Mouse (Mus musculus): ENCODE measurements around the gene Usp45. TPM values are rescaled to one million over a fixed set of nuclear protein-coding genes. Genes with fewer than 3 reads are reported as not detected.
"Not testable (repeated sequence)": the region's sequence is repeated elsewhere in the genome, so short reads cannot be mapped to it uniquely, and the experiment has no call there.

Usp45 gene
- 10 to 100 TPM; 12.2 to 13.4 TPM for total RNA-seq (2021)
- long read RNA-seq, experiment 1, partial matches to known transcripts, result 0 of 2 reads
- long read RNA-seq, experiment 1, other reads (novel, unspliced or antisense), result 2 of 2 reads
- long read RNA-seq, experiment 2, full-length matches to known transcripts, result 1 of 2 reads
- long read RNA-seq, experiment 2, partial matches to known transcripts, result 0 of 2 reads
- long read RNA-seq, experiment 2, other reads (novel, unspliced or antisense), result 1 of 2 reads

- peak; percentile 72 for DNase-seq
- intact Hi-C loops (cut with DNase I; ENCODE audit: low total_unique reads), result no loop called here
Observed at GRCm38 (mm10) chr4:21766863-21767304, at the start of gene Usp45, which contains the start of gene Tstd3. Gene Usp45, plus strand, starts transcription at chr4:21767156. Gene Tstd3, minus strand, starts transcription at chr4:21767212.

GRCm38 (mm10) chr4:21722752-21723334 lies 44.1 kb upstream of the Usp45 start:
- no peak for DNase-seq
- intact Hi-C loops (cut with DNase I; ENCODE audit: low total_unique reads), result loop anchor here (10.0 kb wide), 1 partner anchor 92 kb away; no protein-coding TSS in a partner anchor

- intact Hi-C loops (cut with DNase I; ENCODE audit: low total_unique reads), result loop anchor here (10.0 kb wide), 1 partner anchor 88 kb away; no protein-coding TSS in a partner anchor
Observed at GRCm38 (mm10) chr4:21726912-21727614, 39.9 kb upstream of the Usp45 start.

GRCm38 (mm10) chr4:21727615-21728165 lies 39.3 kb upstream of the Usp45 start, which contains the start of gene Ccnc:
Gene Ccnc, plus strand, starts transcription at chr4:21727701.
- DNase-seq, result peak; percentile 91
- intact Hi-C loops (cut with DNase I; ENCODE audit: low total_unique reads), result loop anchor here (10.0 kb wide), 1 partner anchor 87 kb away; no protein-coding TSS in a partner anchor

More at GRCm38 (mm10) chr4:21726912-21727614, 39.9 kb upstream of the Usp45 start:
- DNase-seq, result peak; percentile 7

- DNase-seq, result no peak
- intact Hi-C loops (cut with DNase I; ENCODE audit: low total_unique reads), result no loop called here
Observed at GRCm38 (mm10) chr4:21739169-21739568, 27.8 kb upstream of the Usp45 start.

- intact Hi-C loops (cut with DNase I; ENCODE audit: low total_unique reads); DNase-seq: not testable (repeated sequence)
Observed at GRCm38 (mm10) chr4:21744142-21744541, 22.8 kb upstream of the Usp45 start.

GRCm38 (mm10) chr4:21745723-21746122 lies 21.2 kb upstream of the Usp45 start:
- intact Hi-C loops (cut with DNase I; ENCODE audit: low total_unique reads), result no loop called here
- no peak for DNase-seq

GRCm38 (mm10) chr4:21755123-21755789 lies 11.7 kb upstream of the Usp45 start:
- intact Hi-C loops (cut with DNase I; ENCODE audit: low total_unique reads), result no loop called here
- no peak for DNase-seq

- intact Hi-C loops (cut with DNase I; ENCODE audit: low total_unique reads), result no loop called here
Observed at GRCm38 (mm10) chr4:21758860-21759259, 8.1 kb upstream of the Usp45 start.

GRCm38 (mm10) chr4:21761416-21762160 lies 5.4 kb upstream of the Usp45 start:
- intact Hi-C loops (cut with DNase I; ENCODE audit: low total_unique reads), result no loop called here
- DNase-seq, result no peak

More at GRCm38 (mm10) chr4:21758860-21759259, 8.1 kb upstream of the Usp45 start:
- no peak for DNase-seq

- DNase-seq, result no peak
Observed at GRCm38 (mm10) chr4:21763827-21764226, 3.1 kb upstream of the Usp45 start.

GRCm38 (mm10) chr4:21766171-21766862 lies 639 bp upstream of the Usp45 start:
- DNase-seq, result no peak
- intact Hi-C loops (cut with DNase I; ENCODE audit: low total_unique reads), result no loop called here

More at GRCm38 (mm10) chr4:21763827-21764226, 3.1 kb upstream of the Usp45 start:
- intact Hi-C loops (cut with DNase I; ENCODE audit: low total_unique reads), result no loop called here

GRCm38 (mm10) chr4:21771064-21771463 lies 4.1 kb downstream of the Usp45 start:
- DNase-seq, result no peak
- intact Hi-C loops (cut with DNase I; ENCODE audit: low total_unique reads), result no loop called here

- intact Hi-C loops (cut with DNase I; ENCODE audit: low total_unique reads), result no loop called here
- DNase-seq, result no peak
Observed at GRCm38 (mm10) chr4:21772306-21772705, 5.3 kb downstream of the Usp45 start.

- intact Hi-C loops (cut with DNase I; ENCODE audit: low total_unique reads), result no loop called here
- DNase-seq, result peak; percentile 93
Observed at GRCm38 (mm10) chr4:21776091-21776945, 9.4 kb downstream of the Usp45 start.

GRCm38 (mm10) chr4:21776946-21777265 lies 9.9 kb downstream of the Usp45 start:
- DNase-seq, result no peak
- intact Hi-C loops (cut with DNase I; ENCODE audit: low total_unique reads), result no loop called here

All from gastrocnemius, postnatal 14 days (tissue).